Mouse (Mus musculus) adipocyte (in vitro differentiated cells): ENCODE measurements around the gene Igsf21.
A peak's percentile ranks its signal among the peaks of the same experiment; 100 is the strongest.

Experiments used
- DNase-seq: peaks from one replicate; pipeline ENCODE4 v3.0.0-alpha.2; 2016; ENCODE audit warnings: low spot score

Gene Igsf21

DNA sequence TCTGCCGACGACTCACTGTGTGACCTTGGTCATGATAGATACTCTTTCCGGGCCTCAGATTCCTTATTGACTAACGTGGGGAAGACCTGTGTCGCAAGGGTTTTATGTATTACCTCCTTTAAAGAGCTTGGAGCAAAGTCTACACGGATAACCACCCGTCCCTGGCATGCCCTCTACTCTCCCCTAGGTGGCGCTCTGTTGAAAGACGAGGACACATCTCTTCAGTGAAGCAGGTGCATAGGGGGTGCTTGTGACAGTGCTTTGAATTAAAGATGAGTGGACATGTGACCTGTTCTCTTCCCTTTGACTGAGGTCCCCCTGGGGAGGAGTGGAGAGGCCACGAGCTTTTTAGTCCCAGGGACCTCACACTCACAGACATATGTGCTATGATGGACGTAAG, 194.0 kb downstream of the Igsf21 start:
- DNase-seq, result no peak

DNA sequence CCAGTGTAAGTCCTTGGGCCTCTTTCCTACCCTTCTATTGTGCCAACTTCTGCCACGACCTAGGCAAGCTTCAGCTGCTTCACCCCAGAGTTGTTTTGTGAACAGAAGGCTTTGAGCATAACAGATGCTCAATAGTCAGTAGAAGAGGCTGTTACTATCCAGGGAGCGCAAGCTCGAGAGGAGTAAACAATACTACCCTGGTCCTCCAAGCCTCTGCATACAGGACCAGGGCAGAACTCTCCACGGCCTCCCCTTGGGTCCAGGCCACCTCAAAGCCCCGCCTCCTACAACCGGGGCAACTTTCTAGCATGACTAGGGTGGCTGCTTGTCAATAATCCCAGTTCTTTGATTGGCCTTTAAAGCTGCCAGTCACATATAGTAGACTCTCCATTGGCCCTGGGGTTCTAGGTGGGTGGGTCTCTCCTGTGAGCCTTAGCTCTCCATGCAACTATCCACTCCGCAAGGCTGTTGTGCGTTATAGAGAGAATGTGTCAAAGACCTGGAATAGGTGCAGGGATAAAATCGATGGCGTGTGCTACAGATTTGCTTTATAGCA, 198.7 kb downstream of the Igsf21 start:
- no peak for DNase-seq

DNA sequence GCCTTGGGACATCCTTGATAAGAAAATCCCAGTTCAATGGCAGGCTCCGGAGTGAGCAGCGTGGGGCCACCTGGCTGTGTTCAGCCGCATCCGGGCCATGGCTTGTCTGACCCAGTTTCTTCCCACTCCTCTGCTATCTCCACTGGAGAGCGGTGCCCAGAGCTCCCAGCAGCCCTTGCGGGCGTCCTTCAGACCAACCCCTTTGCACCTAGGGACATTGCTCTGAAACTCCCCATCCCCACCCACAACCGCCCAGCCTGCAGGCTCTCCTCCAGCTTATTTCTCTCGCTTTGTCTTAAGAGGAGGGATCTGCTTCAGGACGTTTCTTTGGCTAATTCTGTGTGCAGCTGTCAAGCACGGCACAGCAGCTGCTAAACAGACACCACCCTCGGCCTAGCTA, 202.6 kb downstream of the Igsf21 start:
- DNase-seq, result no peak

DNA sequence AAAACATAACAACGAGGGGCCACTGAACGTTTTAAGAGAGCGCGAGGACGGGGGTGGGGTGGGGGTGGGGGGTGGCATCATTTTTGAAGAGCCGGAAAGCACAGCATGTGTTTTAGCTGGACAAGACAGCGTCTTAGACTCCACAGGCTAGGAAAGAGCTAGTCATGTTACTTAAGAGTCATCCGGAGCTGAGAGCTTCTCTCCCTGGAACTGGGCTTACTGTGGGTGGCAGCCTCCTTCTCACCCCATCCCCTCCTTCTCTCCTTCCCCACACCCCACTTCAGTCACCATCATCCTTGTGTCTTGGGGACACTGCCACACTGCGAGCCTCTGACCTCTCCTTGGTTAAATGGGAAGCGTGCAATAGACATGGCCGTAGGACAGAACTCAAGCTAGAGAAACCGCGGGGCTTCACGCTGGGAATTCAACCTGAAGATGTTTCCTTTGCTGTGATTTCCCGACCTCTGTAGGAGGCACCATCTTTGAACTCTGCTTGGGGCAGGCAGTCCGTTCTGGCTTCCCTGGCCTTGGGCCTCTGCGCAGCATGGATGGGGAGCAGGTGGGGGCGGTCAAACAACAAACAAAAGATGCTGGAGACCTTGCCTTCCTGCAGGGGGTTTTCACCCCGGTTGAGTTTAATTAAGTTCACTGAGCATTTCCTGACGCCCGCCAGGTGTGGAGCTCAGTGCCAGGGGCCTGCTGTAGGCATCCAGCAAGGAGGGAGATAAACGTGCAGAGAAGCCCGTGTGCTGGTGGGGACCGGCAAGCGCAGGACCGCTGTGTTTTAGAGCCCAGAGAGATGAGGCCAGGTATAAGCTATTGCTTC, 207.8 kb downstream of the Igsf21 start:
- DNase-seq, result no peak

DNA sequence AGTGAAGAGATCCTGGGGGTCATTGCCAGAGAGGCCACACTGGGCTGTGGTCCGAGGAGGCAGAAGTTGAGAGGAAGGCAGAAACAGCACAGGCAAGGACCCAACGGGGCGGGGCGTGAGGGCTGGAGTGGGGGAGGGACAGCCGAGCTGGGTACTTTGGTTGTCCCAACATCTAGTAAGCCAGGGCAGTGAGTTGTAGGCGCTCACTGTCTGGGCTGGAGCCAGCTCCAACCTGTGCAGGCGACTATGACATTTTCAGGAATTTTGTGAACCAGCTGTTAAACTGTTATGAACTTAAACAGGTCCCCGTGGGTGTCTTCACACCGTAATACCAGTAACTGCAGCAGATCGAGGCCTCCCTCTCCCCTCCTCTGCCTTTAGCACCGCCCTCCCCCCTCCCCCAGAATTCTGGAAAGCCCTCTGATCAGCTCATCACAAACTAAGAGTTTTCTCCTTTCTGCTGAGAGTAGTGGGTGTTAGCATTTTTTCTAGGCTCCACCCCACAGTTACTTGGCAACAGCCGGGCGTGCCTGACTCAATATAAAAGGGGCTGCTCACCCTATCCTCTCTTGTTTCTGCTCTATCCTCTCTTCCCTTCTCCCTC, 208.7 kb downstream of the Igsf21 start:
- DNase-seq, result peak; percentile 2

DNA sequence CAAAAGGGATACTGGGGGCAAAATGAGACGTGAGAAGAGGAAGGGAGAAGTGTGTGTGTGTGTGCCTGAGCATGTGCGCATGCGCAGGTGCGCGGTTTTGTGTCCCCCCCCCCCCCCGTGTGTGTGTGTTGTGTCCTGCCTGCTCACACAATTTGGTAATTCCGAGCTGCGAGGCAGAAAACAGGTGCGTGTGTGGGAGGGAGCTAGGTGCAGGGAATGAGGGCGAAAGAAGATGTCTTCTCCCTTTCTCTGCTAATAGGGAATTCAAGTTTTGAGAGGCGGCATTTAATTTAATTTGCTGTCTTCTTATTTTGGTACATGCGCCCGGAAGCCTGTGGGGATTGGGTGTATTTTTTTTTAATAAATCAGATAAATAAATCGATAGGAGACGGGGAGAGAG, 211.4 kb downstream of the Igsf21 start:
- no peak for DNase-seq

DNA sequence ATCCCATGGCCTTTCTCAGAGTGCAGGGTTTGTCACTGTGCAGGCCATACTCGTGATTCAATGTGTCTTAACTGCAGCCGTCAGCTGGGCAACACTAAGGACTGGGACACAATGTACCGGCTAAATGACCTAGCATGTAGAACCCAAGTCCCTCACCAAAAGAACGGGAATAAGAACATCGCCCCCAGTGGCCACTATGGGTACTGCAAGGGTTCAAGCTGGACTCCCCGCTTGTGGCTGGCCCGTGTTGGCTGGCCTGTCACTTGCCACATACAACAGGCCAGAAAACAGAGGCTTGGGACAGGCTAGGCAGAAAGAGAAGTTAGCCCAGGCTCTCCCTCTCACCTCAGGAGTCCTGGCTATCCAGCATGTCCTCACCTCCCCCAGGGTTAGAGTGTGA, 213.2 kb downstream of the Igsf21 start:
- DNase-seq, result no peak

DNA sequence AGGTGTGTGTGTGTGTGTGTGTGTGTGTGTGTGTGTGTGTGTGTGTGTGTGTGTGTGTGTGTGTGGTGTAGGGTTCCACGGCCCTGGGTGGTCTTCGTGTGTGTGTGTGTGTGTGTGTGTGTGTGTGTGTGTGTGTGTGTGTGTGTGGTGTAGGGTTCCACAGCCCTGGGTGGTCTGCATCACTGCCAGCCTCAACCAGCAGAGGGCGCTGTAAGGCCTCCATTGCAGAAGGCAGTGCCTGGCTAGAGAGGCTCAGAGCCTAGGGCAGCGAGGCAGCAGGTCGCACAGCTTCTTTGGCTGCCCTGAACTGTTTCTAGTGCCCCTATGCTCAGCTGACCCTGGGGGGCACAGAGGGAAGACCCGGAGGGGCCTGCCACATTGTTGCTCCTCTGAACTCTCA, 216.2 kb downstream of the Igsf21 start:
- no peak for DNase-seq

DNA sequence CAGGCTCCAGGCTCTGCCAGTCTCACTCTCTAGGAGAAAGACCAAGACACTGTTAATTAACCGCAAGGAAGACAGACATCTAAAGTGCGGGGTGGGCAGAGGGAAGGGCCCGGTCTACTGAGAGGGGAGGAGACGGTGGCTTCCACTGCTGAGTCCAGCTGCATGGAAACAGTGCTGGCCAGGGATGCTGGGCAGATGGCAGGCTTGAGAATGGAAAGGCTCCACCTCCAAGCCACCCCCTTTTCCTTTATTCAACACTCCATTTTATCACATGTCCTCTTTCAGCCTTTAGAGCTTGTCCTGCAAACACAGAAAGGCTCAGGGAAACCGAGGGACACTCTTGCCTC, 216.6 kb downstream of the Igsf21 start:
- DNase-seq, result no peak

DNA sequence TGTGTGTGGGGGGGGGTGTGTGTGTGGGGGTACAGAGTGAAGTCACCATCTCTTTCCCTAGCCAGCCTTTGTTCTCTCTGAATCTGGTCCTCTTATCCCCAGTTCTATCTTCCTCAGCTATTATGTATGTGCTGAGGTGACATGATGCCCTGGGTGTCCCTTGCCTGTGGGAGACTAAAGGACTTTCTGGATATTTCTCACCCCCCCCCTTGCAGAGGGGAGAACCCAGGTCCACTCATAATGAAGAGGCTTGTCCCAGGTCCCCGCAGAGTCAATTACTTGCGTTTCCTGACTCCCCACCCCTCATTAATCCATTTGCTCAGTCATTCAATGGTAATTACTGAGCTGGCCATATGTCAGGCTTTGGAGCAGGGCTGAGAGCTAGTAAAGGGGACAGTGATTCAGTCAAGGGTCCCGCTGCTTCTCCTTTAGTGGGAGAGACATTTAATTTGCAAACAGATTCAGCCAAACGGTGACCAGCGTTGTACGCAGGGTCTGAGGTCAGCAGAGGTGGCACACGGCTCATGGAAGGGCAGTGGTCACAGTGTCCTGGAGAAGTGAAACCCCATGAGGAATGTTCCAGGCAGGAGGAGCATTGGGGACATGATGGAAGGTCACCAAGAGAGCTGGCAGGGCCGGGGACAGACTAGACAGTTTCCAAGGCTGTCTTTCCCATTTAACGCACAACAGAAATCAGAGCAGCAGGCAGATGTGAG, 217.1 kb downstream of the Igsf21 start:
- DNase-seq, result no peak

DNA sequence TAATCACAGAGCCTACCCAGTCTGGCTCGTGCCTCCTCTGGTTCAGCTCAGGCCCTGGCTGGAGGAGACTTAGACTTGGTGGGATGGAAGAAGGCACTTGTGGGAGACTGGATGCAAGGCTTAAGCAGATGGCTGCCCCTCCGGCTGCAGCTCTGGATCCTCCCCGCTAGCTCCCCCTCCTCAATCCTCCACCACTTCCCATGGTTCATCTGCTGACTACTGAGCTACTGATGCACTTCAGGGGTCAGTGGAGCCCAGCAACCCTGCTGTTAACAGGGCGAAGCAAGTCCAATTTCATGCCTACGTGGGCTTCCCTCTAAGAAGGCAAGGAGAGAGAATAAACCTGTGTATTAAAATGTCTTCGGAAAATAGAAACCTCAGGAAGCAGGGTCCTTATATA, 222.8 kb downstream of the Igsf21 start:
- no peak for DNase-seq

DNA sequence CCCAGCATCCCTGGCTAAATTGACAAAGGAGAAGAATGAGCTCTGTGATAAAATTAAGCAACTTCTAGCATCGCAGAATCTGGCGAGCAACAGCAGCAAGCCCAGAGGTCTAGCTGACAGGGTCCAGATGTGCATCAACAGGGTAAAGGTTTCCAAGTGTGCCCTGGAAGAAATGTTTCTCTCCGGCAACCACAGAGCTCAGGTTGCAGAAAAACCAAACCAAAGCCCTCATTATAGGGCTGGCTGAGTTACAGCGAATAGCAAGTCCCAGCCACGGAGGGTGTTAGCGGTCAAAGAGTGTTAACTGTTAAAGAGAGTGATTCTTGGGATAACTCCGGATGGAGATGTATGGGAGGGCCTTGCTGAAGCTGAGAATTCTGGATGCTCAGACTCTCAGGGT, 230.7 kb downstream of the Igsf21 start:
- no peak for DNase-seq

DNA sequence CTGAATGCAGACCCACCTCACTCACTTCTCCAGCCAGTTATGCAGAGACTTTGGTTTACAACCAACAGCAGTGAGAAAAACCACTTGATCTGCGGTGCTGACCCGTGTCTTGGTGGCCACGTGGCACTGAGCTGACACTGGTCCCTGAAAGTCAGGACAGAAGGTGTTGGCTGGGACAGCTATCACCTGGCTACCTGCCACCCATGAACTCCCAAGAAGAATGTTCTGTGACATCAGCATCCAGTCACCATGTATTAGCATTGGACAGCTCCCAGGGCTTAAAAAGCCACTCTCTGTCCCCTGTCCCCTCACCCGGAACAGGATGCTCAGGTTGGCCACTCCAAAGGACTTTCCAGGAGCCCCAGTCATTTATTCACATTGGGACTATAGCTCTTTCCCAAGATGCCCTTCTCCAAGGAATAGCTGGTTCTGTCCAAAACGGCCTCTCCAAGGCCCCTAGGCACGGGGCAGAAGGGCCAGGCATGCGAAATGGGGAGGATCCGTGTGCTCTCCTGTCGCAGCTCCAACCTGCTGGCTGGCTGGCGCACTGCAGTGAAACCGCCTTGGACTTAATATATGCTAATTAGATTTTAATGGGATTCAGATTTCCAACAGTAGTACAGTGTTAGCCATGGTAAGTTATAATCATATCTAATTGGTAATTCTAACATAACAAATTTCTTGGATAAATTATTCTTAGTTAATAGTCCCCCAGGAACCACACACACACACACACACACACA, 235.7 kb downstream of the Igsf21 start:
- no peak for DNase-seq

DNA sequence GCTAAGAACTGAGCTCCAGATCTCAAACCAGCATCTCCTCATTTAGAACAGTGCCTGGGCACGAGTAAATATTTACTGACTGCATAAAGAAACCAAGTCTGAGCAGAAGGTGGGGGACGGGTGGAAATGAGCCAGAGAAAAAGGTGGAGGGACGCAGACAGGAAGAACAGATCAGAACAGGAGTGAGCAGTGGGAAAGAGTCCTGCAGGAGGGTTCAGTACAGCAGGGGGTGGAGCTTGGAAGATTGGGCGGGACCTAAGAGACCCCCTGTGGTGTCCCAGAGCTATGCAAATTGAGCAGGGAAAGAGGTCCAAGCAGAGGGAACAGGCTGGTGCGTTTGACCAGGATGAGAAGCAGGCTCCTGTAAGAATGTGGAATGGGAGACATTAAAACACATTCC, 241.7 kb downstream of the Igsf21 start:
- DNase-seq, result no peak

DNA sequence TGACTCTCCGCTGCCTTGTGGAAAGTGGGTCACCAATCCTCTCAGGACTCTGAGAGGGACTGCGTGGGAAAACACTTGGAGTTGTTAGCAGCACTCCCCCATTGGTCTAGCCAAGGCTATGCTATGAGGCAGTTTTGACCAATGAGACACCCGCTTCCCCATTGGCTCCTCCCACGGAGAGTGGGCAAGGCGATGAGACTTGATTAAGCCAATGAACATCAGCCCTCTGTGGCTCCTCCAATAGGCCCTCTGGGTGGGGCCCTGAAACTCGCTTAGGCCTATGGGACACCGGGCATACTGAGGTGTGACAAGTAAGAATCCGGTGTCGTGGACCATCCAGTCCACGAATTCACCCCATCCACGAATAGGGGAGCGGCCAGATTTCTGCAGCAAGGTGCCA, 242.4 kb downstream of the Igsf21 start:
- no peak for DNase-seq

DNA sequence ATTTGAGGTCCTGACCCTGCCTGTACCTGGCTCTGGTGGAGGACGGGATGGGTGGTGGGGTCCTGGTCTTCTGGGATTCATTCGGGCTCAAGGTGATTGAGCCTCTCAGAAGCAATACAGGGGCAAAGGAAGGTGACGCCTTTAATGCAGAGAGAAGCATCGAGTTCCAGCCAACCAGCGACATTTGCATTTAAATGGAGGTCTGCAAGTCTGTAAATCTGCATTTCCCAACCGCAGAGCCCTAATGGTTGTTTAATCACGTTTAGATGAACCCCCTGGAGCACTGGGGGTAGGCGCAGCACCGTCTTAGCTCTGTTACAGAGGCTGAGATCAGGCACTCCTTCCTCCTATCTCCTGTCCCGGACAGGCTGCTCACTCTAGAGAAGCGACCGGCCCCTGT, 244.5 kb downstream of the Igsf21 start:
- DNase-seq, result no peak

DNA sequence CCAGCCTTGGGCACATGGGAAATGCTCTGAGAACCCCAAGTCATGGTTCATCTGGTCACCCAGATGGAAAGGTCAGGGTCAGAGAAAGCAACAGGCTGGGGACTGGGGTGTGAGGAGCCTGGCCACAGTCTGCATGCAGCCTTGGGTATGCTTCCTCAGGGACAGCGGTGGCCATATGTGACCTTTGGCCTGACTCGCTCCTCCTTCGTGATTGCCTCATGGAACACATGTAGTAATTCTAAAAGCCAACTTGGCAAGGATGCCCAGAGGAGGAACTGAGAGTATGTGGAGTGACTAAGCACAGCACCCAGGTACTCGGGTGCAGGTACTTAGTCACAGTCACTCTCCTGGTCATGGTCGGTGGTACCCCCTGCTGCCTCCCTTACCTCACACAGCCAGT, 245.7 kb downstream of the Igsf21 start:
- peak; percentile 8 for DNase-seq

DNA sequence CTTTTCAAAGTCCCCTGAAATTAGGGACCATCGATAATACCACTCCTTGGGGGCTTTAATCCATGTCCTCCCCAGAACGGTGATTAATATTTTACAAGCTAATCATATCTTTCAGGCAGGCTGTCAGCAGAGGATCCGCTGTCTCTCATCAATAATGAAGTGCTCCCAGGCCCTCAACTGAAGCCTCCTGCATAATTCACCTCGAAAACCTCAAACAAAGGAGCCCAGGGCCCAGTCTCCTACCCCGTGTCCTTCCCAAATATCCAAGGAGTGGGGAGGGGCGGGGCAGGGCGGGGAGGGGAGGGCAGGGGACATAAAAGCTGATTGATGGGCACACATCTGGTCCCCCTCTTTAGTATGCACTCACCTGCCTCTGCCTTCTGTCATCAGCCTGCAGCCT, 247.6 kb downstream of the Igsf21 start:
- no peak for DNase-seq

DNA sequence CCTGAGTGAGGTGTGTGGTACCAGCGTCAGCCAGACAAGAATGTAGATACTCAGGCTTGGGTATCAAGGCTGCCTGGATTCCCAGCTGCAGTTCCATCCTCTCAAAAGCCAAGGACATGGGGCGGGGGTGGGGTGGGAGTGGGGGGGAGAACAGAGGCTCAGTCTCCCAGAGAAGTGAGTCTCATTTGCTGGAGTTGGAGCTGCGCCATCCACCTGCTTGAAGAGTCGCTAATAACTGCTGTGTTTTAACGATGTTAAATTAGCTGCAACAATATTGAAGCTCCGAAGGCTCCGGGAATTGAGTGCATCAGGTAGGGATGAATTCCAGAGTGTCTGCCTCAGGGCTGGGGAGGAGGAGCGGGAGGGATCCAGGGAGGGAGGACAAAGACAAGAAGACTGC, 250.9 kb downstream of the Igsf21 start:
- DNase-seq, result no peak

DNA sequence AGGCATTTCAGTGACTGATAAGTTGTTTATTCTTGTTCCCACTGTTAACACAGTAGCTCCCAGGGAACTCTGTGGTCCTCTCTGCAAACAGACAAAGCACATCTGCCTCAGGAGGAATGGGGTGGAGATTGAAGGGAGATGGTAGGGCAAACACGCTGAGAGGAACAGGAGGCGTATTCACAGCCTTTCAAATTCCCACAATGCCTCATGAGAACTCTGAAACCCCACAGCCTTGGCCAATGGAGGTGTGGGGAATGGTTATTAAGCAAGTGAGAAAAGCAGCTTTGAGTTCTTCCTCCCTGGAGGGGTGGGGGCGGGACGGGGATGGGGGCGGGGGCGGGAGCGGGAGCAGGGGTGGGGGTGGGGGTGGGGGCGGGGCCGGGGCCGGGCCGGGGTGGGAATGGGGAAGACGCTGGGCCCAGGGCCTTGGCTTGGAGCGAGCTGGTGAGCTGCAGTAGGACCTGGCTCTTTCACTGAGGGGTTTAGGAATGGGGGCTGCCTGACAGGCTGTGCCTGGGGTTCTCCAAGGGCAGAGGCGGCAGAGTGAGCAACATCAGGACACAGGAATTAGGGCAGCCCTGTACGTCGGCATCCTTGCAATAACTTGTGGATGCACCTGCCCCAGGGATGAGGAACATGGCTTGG, 253.4 kb downstream of the Igsf21 start:
- no peak for DNase-seq

DNA sequence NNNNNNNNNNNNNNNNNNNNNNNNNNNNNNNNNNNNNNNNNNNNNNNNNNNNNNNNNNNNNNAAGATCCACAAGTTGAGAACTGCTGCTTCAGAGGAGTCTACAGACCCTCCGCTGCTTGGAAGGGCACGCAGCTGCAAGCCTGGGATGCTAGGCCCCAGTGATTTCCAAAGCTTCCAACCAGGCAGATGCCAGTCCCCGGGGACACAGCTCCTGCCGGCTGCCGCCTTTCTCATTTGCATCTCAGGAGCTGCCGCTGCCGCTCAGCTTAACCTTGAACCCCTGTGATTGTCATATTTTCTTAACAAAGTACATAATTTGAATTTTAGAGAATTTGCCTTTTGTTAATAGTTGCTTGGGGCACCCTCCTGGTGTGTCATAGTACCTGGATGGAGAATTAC, 259.7 kb downstream of the Igsf21 start:
- no peak for DNase-seq

DNA sequence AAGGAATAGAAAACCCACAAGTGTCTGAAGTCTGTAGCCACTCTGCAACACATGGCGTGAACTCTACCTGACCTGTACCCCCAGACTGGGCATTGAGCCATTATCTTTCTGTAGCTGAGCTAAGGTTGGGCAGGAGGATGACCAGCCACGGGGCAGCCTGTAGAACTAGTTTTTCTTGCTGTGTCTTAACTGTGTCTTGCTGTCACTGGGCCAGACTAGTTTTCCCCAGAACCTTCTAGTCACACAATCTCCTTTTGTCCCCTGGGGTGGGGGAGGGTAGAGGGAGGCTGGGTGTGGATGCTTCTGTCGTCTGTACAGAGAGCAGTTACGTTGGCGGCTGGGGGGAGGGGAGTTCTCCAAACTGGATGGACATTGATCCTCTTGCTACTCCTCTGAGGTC, 267.9 kb downstream of the Igsf21 start:
- DNase-seq, result no peak
